Mouse (Mus musculus) heart, embryonic 16.5 days (tissue): ENCODE measurements at regions not wholly inside any gene's neighbourhood (a gene's known extent, or its start where the extent isn't known, plus 50 kb on each side); places are given as distances from the start of the nearest gene placed in this dataset.
"Not testable (repeated sequence)": the region's sequence is repeated elsewhere in the genome, so short reads cannot be mapped to it uniquely, and the experiment has no call there.

Source experiments
- ATAC-seq: fragments of 200-750 bp; cut with Nextera tagmentation; replicated peaks from 2 replicates; pipeline ENCODE4 v1.8.0; 2017; ENCODE audit warnings: moderate number of reproducible peaks; ENCODE audit not compliant: insufficient read depth, low FRiP score; ENCODE audit errors: extremely low read depth
- H3K27ac ChIP-seq: fragments of 300-500 bp; sonication (generic); 2 replicates; pipeline ENCODE4 v1.5.1; 2014; ENCODE audit warnings: mild to moderate bottlenecking, low read length, control low read depth, moderate library complexity
- H3K27me3 ChIP-seq: fragments of 300-500 bp; sonication (generic); 2 replicates; pipeline ENCODE4 v1.6.1; 2014; ENCODE audit warnings: low read length, mixed read lengths; ENCODE audit not compliant: control insufficient read depth, insufficient read depth
- H3K36me3 ChIP-seq: fragments of 300-500 bp; sonication (generic); 2 replicates; pipeline ENCODE4 v1.6.1; 2014; ENCODE audit not compliant: control insufficient read depth, insufficient read depth
- H3K4me1 ChIP-seq: fragments of 300-500 bp; sonication (generic); 2 replicates; pipeline ENCODE4 v1.6.1; 2014; ENCODE audit warnings: low read length, mixed read lengths; ENCODE audit not compliant: control insufficient read depth, insufficient read depth
- H3K4me2 ChIP-seq: fragments of 300-500 bp; sonication (generic); 2 replicates; pipeline ENCODE4 v1.6.1; 2014; ENCODE audit warnings: low read depth, mild to moderate bottlenecking, control low read depth, low read length
- H3K4me3 ChIP-seq: fragments of 300-500 bp; sonication (generic); 2 replicates; pipeline ENCODE4 v1.5.1; 2014; ENCODE audit warnings: mild to moderate bottlenecking, control low read depth, low read length
- H3K9ac ChIP-seq: fragments of 300-500 bp; sonication (generic); 2 replicates; pipeline ENCODE4 v1.6.1; 2014; ENCODE audit warnings: low read length, control low read depth
- H3K9me3 ChIP-seq: fragments of 300-500 bp; sonication (generic); replicated peaks from 2 replicates; pipeline ENCODE4 v1.6.1; 2016; ENCODE audit warnings: low read length; ENCODE audit not compliant: control insufficient read depth
- WGBS: fragments of 180-500 bp; shearing (Covaris S2); extraction: QIAGEN DNeasy Blood & Tissue Kit; methylation state at CpG from one replicate; pipeline ENCODE4 v1.1.7; 2014; 5-methylcytosine and 5-hydroxymethylcytosine counted together

- not testable (repeated sequence) for H3K9ac ChIP-seq, H3K27me3 ChIP-seq, H3K4me1 ChIP-seq, H3K4me3 ChIP-seq, H3K4me2 ChIP-seq, H3K36me3 ChIP-seq, ATAC-seq, H3K27ac ChIP-seq, H3K9me3 ChIP-seq
- WGBS, result 32% methylated on average over 6 of the region's 6 CpGs
Measured at GRCm38 (mm10) chr2:16892381-16892780, 536.3 kb downstream of the Plxdc2 start.

- Histone ChIP-seq H3K4me3 (no peak overlapping the region), H3K4me2 (no peak overlapping the region), H3K9me3 (no peaks in the 10 kb centered on the region), H3K36me3 (no peaks in the 10 kb centered on the region), H3K9ac (no peak overlapping the region), H3K27me3 (no peaks in the 10 kb centered on the region), H3K4me1 (no peaks in the 10 kb centered on the region), H3K27ac (no peak overlapping the region)
- no peak for ATAC-seq
- 23% methylated on average over 1 of the region's 1 CpGs for WGBS
Measured at GRCm38 (mm10) chr2:16909246-16910038, 553.3 kb downstream of the Plxdc2 start.

GRCm38 (mm10) chr2:16914633-16915032 lies 558.5 kb downstream of the Plxdc2 start:
- WGBS, result 24% methylated on average over 2 of the region's 2 CpGs
- ATAC-seq, result no peak
- Histone ChIP-seq H3K27ac (no peak overlapping the region), H3K4me2 (no peak overlapping the region), H3K4me3 (no peak overlapping the region), H3K4me1 (no peaks in the 10 kb centered on the region), H3K9ac (no peak overlapping the region), H3K9me3 (no peaks in the 10 kb centered on the region), H3K27me3 (no peaks in the 10 kb centered on the region), H3K36me3 (no peaks in the 10 kb centered on the region)

- no peaks in the 10 kb centered on the region for H3K9me3 ChIP-seq
- no peak overlapping the region for H3K27ac ChIP-seq
- H3K9ac ChIP-seq, result no peak overlapping the region
- H3K4me3 ChIP-seq, result no peak overlapping the region
- no peaks in the 10 kb centered on the region for H3K36me3 ChIP-seq
- peak; percentile 76 for ATAC-seq
- 30% methylated on average over 3 of the region's 3 CpGs for WGBS
- no peak overlapping the region for H3K4me2 ChIP-seq
- H3K4me1 ChIP-seq, result no peaks in the 10 kb centered on the region
- H3K27me3 ChIP-seq, result no peaks in the 10 kb centered on the region
Measured at GRCm38 (mm10) chr2:16929974-16930373, 573.9 kb downstream of the Plxdc2 start.

- Histone ChIP-seq H3K36me3 (no peaks in the 10 kb centered on the region), H3K4me1 (no peaks in the 10 kb centered on the region), H3K9ac (no peak overlapping the region), H3K9me3 (no peaks in the 10 kb centered on the region), H3K4me2 (no peak overlapping the region), H3K4me3 (no peak overlapping the region), H3K27me3 (no peaks in the 10 kb centered on the region), H3K27ac (no peak overlapping the region)
- ATAC-seq, result no peak
- 82% methylated on average over 3 of the region's 3 CpGs for WGBS
Measured at GRCm38 (mm10) chr2:16959432-16959831, 603.3 kb downstream of the Plxdc2 start.

GRCm38 (mm10) chr2:16977380-16977779 lies 621.3 kb downstream of the Plxdc2 start:
- Histone ChIP-seq H3K9ac (no peak overlapping the region), H3K36me3 (no peaks in the 10 kb centered on the region), H3K27me3 (no peaks in the 10 kb centered on the region), H3K27ac (no peak overlapping the region), H3K4me2 (no peak overlapping the region), H3K9me3 (no peaks in the 10 kb centered on the region), H3K4me3 (no peak overlapping the region), H3K4me1 (no peaks in the 10 kb centered on the region)
- ATAC-seq, result no peak
- WGBS, result 29% methylated on average over 4 of the region's 4 CpGs

GRCm38 (mm10) chr2:16982823-16983222 lies 626.7 kb downstream of the Plxdc2 start:
- Histone ChIP-seq H3K4me1 (no peaks in the 10 kb centered on the region), H3K27ac (no peak overlapping the region), H3K4me3 (no peak overlapping the region), H3K27me3 (no peaks in the 10 kb centered on the region), H3K36me3 (no peaks in the 10 kb centered on the region), H3K9me3 (no peaks in the 10 kb centered on the region), H3K4me2 (no peak overlapping the region), H3K9ac (no peak overlapping the region)
- 39% methylated on average over 1 of the region's 1 CpGs for WGBS
- no peak for ATAC-seq

GRCm38 (mm10) chr2:16983583-16984221 lies 627.6 kb downstream of the Plxdc2 start:
- Histone ChIP-seq H3K4me2 (no peak overlapping the region), H3K4me1 (no peaks in the 10 kb centered on the region), H3K36me3 (no peaks in the 10 kb centered on the region), H3K27me3 (no peaks in the 10 kb centered on the region), H3K9me3 (no peaks in the 10 kb centered on the region), H3K4me3 (no peak overlapping the region), H3K27ac (no peak overlapping the region), H3K9ac (no peak overlapping the region)
- no peak for ATAC-seq
- 86% methylated on average over 5 of the region's 5 CpGs for WGBS
